Mouse (Mus musculus) liver, adult 2 months (tissue): ENCODE measurements at regions not wholly inside any gene's neighbourhood (a gene's known extent, or its start where the extent isn't known, plus 50 kb on each side); places are given as distances from the start of the nearest gene placed in this dataset.

Experiments
- CTCF ChIP-seq: fragments of 200-500 bp; IDR thresholded peaks from 2 replicates; pipeline ENCODE4 v1.5.1; 2011; ENCODE audit warnings: low read depth, low read length, control low read depth
- POLR2A ChIP-seq: fragments of 200-500 bp; IDR thresholded peaks from 2 replicates; pipeline ENCODE4 v1.6.1; 2011; ENCODE audit warnings: low read length, control low read depth; ENCODE audit not compliant: insufficient read depth; ENCODE audit errors: extremely low read depth

DNA sequence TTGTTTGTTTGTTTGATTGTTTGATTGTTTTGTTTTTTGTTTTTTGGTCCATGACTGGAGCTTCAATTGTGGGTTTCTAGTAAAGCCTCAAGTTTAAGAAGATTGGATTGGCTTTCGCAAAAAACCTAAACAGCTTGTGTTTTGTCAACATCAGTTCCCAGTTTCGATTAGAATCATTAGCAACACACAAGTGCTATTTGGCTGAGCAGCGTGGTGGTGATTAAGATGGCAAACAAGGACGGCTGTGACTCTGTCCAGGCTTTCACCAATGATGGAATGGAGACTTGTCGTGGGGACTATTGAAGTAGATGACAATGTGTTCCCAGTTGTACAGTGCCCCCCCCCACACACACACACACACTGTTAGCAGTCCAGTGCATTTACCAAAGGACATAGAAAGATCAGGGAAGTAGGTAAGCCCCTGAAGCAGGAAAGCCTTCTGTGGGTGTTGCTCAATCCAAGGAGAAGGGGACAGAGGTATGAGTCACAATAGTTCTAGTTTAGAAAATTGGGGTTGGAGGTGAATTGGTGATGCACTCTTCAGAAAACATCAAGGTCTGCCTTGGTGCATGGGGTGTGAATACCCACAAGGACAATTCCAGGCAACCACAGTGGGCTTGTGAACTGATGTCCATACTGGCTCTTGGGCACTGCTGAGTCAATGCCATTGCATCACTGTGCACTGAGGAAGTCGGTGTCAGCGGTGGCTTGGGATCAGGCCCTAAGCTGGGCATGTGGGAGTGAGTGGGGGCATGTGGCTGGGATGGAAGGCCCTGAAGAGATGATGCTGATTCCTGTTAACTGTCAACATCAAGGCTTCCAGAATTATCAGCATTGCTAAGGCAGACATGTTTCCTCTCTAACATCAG, 174.5 kb upstream of the Cox10 start:
- TF ChIP-seq POLR2A (no peak), CTCF (no peak)
